Mouse (Mus musculus): ENCODE results near the gene Zfp52.

The Zfp52 gene

DNA sequence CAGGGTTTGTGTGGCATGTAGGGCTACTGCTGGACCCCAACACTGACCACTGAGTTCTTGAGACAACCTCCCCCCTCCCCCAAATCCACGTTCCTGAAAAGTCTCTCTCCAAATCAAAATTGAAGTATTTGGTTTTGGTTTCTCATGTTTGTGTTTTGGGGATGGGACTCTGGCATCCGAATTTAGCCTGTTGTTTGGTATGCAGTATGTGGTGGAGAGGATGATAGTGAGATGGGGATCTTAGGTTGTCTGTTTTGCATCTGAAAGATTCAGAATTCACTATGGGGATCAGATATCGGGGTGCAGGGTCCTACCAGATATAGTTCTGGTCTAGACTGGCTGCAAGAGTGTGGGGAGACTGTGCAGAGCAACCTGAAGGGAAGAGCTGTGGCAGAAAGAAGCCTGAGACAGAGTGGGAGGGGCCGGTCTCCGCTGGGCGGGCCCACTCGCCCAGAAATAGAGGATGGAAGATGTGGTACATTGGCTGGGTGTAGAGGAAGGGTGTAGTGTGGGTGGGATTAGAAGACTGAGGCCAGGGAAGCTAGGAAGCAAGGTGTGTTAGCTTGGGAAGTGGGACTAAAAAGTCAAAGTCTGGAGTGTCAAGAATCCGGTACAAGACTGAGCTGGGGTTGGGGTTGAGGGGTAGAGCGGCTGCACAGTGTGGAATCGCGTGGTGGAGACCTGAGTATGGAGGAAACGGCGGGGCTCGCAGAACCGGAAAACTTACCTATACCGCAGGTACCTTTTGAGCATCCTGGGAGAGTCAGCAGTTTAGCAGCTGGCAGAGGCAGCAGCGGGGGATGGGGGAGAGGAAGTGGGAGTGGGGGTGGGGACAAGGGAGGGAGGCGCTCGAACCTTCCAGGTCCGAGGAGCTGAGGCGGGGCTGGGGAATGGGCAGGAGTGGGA lies at the start of gene Zfp52:
Gene Zfp52 (plus strand): TSS at position 444 of the 906 bp plus-strand sequence.
- no peak for TF ChIP-seq GATA4 (IDR thresholded peaks at IDR 0.05; ENCODE audit: insufficient replicate concordance, low read length)

- no peak; the same call in 1 of the 2 replicates for TF ChIP-seq GATA4 (IDR thresholded peaks at IDR 0.05; ENCODE audit: insufficient replicate concordance, low read length)
Measured at GRCm38 (mm10) chr17:21488760-21489499, 46.4 kb upstream of the Zfp52 start, which contains the start of gene Zfp53. TSS of gene Zfp53 (plus strand) at chr17:21488998.

GRCm38 (mm10) chr17:21489500-21490001 lies 45.8 kb upstream of the Zfp52 start:
- no peak for TF ChIP-seq GATA4 (IDR thresholded peaks at IDR 0.05; ENCODE audit: insufficient replicate concordance, low read length)

GRCm38 (mm10) chr17:21501365-21501764 lies 34.0 kb upstream of the Zfp52 start:
- TF ChIP-seq GATA4 (IDR thresholded peaks at IDR 0.05; ENCODE audit: insufficient replicate concordance, low read length) = no peak

DNA sequence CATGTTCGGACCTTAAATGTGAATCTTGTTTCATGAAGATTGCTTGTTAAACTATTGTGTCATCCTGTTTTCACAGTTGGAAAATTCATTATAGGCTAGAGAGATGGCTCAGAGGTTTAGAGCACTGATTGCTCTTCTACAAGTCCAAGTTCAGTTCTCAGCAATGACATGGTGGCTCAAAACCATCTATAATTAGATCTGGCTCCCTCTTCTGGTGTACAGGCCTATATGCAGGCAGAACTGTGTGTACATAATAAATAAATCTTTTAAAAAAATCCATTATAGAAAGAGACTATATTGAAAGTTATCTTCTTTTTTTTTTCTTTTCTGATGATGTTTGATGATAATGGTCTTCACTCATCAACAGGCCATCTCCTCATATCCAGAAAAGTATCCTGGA lies 30.8 kb upstream of the Zfp52 start:
- TF ChIP-seq GATA4 (IDR thresholded peaks at IDR 0.05; ENCODE audit: insufficient replicate concordance, low read length) = no peak

GRCm38 (mm10) chr17:21506258-21506657 lies 29.1 kb upstream of the Zfp52 start:
- no peak for TF ChIP-seq GATA4 (IDR thresholded peaks at IDR 0.05; ENCODE audit: insufficient replicate concordance, low read length)

- TF ChIP-seq GATA4 (IDR thresholded peaks at IDR 0.05; ENCODE audit: insufficient replicate concordance, low read length) = no peak
Measured at GRCm38 (mm10) chr17:21509756-21510155, 25.6 kb upstream of the Zfp52 start.

GRCm38 (mm10) chr17:21515403-21516105 lies 19.8 kb upstream of the Zfp52 start:
- no peak for TF ChIP-seq GATA4 (IDR thresholded peaks at IDR 0.05; ENCODE audit: insufficient replicate concordance, low read length)

DNA sequence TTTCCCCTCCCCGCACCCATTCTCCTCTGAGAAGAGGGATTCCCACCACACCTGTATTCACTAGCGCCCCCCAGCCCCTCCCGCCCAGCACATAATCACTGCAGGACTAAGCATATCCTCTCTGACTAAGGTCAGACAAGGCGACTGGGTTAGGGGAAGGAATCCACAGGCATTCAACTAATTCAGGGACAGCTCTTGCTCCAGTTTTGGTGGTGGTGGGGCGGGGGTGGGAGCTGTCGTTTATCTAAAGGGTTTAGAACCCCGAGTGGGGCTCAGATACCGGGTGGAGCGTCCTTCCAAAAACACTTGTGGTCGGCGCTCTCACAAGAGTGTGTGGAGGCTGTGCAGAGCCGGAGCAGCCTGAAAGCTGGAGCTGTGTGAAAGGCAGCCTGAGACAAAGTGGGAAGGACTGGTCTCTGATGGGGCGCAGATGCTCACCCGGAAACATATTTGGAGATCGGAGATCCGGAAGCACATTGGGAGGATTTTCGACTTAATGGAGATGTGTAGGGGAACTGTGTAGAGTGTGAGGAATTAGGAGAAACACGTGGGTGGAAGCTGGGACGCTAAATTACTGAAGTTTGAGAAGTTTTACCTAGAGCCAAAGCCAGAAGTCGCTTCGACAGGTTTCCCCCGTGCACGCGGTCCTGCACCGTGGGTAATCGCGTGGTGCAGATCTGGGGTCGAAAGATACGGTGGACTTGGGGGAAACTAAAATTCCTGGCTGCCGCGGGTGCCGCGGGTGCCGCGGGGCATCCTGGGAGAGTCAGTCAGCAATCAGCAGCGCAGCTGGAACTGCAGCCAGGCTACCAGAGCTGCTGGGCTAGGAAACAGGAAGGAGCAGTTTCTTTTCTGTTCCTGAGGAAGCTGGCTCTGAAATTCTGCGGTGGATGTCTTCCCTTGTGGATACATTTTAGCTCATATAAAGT lies 18.9 kb upstream of the Zfp52 start:
- TF ChIP-seq GATA4 (IDR thresholded peaks at IDR 0.05; ENCODE audit: insufficient replicate concordance, low read length) = 0 out of 2 replicates have a peak, but pooled peaks have one; percentile 64

DNA sequence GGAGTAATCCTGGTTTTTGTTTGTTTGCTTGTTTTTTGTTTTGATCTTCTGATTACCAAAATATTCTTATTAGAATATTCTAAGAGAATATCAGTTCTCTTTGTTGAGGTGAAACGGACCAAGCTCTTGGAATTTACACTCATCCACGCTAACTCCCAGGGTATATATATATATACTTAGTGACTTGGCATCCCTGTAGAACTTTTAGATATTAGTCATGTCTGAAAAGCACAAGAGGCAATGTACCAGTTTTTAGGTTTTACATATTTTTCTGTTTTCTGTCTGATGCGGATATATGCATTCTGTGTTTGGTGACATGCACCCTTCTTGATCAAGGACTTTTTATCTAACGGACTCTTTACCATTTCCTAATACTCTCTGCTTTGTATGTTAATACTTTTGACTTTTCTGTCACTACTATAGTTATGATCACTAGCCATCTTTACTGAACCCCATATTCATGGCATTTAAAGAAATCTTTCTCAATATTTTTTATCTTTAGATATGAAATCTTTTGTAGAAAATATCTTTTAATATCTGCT lies 18.1 kb upstream of the Zfp52 start:
- TF ChIP-seq GATA4 (IDR thresholded peaks at IDR 0.05; ENCODE audit: insufficient replicate concordance, low read length) = no peak

- no peak for TF ChIP-seq GATA4 (IDR thresholded peaks at IDR 0.05; ENCODE audit: insufficient replicate concordance, low read length)
Measured at GRCm38 (mm10) chr17:21526270-21526669, 9.1 kb upstream of the Zfp52 start.

DNA sequence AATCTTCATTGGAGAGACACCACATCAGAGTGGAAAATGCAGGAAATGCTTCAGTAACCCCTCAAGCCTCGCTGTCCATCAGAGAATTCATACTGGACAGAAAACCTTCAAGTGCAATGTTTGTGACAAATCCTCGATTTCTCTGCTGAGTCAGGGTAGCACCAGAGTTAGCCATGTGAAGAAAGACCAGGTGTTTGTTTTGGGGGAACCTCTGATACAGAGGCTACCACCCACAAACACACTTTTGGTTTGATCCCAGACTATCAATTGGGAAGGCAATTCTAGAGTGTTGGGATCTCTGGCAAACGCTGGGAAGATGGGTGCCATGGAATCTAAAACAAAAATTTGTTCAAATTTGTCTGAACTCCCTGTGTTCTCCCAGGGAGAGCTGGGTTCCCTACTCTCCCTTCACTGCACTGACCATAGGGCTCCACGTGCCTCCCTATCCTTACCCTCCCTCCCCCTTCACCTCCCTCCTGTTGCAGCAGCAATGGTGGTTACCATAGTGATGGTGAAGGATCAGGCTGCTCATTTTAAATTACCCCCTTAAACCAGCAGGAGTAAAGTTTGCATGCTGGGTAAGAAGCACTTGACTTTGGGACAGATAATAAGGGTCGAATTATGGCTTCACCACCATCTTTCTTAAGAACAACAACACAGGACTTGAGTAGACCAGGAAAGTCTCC lies 4.6 kb upstream of the Zfp52 start:
- TF ChIP-seq GATA4 (IDR thresholded peaks at IDR 0.05; ENCODE audit: insufficient replicate concordance, low read length) = no peak

DNA sequence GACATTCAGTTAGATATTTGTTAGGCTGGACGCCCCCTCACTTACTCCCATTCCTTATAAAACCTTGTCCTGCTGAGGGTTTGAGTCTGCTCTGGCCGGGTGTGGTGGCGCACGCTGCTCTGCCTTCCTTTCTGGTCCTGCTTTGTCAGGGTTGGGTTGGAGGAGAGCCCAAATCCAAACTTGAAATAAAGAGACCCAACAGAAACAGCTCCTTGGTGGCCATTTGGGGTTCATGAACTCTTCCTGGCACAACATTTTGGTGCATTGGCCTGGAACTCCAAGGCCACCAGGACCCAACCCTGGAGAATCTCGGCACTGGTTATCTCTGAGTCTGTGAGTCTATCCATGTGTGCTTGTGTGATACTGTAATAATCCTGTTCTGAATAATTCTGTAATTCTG lies 3.7 kb upstream of the Zfp52 start:
- no peak for TF ChIP-seq GATA4 (IDR thresholded peaks at IDR 0.05; ENCODE audit: insufficient replicate concordance, low read length)
